Mouse (Mus musculus) adrenal gland, postnatal 36 days (tissue): ENCODE measurements at regions not wholly inside any gene's neighbourhood (a gene's known extent, or its start where the extent isn't known, plus 50 kb on each side); places are given as distances from the start of the nearest gene placed in this dataset.
A peak's percentile ranks its signal among the peaks of the same experiment; 100 is the strongest.

Experiments used
- DNase-seq, 2 experiments: peaks; one replicate each; pipeline ENCODE4 v3.0.0; 2021; ENCODE audit warnings: mixed read lengths in 1 of 2

DNA sequence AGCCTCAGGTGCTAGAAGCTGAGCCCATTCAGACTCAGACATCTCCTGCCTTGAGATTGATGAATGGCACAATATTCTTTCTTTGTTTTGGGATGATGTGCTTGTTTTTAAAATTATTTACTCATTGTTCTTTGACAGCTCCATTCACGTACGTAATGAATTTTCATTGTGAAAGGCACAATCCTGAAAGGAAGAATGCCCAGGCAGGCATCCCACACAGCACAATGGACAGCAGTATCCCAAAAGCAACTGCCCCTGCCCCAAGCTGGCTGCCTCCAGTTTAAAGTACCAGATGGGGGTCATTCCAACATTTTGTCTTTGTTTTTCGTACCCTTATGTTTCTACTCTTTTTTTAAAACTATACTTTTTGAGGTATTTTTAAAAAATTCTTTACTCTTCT is 210.9 kb upstream of the St8sia2 start:
- DNase-seq: no peak

- peak in 1 of 2 experiments; percentile 20 for DNase-seq
Measured at GRCm38 (mm10) chr7:74200661-74201060, 187.2 kb upstream of the St8sia2 start.

DNA sequence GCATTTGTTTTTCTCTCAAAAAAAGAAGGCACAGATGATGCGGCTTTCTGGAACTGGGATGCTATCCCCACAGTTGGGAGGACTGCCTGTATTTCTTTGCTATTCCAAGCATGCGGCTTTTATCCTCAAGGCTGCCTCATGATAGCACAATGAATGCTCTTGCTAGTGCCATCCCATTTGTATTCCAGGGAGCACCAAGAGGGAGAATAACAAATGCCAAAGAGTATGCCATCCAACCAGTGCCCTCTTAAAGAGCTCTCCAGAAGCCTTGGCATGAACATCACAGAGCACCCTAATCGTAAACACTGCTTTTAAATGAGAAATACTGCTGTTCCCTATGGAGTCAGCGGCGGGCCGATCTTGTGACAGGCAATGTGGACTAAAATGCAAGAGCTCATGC is 185.3 kb upstream of the St8sia2 start:
- no peak for DNase-seq

GRCm38 (mm10) chr7:74184661-74185060 is 171.2 kb upstream of the St8sia2 start:
- peak in 1 of 2 experiments; percentile 6 for DNase-seq

- no peak for DNase-seq
Measured at GRCm38 (mm10) chr7:74174206-74174605, 160.7 kb upstream of the St8sia2 start.

DNA sequence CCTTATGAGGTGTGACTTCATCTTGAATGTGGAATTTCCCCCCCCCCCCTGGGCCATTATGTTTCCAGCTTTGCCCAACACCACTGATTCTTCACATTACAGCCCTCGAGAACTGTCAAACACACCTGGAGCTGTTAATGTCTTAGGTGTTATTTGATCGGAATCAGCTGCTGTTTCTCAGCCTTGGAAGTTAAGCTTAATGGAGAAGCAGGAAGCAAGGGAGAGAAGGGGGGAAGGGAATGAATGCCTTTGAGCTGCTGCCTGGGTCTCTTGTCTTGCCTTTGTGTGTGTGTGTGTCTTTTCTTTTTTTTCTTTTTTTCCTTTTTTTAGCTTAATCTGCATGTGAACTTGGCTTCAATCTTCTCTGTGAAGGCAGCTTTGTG is 159.7 kb upstream of the St8sia2 start:
- no peak for DNase-seq

- DNase-seq: no peak
Measured at GRCm38 (mm10) chr7:74172504-74173229, 159.2 kb upstream of the St8sia2 start.

- DNase-seq: no peak
Measured at GRCm38 (mm10) chr7:74151590-74151989, 138.1 kb upstream of the St8sia2 start.

- no peak for DNase-seq
Measured at GRCm38 (mm10) chr7:74143236-74143635, 129.7 kb upstream of the St8sia2 start.

DNA sequence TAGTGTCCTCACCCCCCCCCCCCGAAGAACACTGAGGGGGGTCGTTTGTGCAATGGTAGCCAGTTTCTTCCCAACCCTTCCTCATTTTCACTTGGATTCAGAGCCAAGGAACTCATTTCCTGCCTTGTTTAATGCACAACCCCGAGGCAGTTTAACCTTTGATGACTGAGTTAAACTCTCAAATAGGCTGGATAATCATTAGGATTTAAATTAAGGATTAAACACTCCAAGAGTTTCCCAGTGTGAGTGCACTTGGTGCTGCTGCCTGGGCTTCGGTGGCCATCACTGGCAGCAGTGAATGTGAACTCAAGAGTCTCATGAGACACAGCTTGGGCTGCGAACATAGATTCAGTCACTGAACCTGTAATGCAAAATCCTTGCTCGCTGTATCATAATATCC is 124.7 kb upstream of the St8sia2 start:
- DNase-seq: no peak

GRCm38 (mm10) chr7:74130206-74130836 is 116.8 kb upstream of the St8sia2 start:
- DNase-seq: no peak

GRCm38 (mm10) chr7:74112071-74112470 is 98.6 kb upstream of the St8sia2 start:
- DNase-seq: no peak

DNA sequence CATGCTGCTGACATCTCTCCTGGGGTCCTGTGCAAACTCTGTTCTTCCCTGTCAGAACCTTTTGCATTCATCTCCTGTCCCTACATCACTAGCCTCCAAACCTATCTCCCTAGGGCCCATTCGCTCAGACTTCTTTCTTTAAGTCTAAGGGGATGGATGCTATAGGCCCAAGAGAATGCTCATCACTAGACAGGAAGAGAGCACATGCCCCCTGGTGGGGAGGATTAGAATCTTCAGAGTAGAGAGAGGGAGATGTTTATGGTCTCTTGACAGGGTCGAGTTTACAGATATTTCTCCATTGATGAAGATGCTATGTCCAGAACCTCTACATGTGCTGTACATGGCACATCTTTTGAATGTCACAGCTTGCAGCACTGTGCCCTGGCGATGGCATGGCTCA is 94.9 kb upstream of the St8sia2 start:
- DNase-seq: peak; percentile 2 to 14

- DNase-seq: peak; percentile 38 to 47
Measured at GRCm38 (mm10) chr7:74107176-74107928, 93.9 kb upstream of the St8sia2 start.

DNA sequence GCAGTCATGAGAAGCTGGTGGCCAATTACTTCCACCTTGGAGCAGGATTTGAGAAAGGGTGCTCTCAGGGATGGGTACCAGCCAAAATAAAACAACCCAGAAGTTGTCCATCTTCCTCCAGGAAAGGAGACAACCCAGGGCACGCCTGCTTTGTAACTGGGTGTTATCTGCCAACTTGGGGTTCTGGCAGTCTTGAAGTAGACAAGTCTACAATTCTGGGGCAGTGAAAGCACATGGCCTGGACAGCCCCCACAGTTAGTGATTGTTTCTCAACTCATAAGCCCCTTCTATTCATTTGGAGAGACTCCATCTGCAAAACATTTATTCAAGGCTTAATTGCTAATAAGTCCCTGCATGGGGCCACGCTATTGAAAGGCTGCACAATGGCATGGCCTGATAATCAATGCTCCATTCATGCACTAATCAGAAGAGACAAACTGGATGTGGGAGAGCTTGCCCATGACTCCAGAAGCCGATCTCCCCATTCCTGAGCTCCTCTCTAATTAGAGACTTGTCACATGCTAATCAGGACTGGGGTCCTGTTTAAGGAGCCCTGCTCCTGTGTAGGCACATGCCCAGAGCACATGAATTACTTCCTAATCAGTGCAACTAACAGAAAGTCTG is 78.0 kb upstream of the St8sia2 start:
- no peak for DNase-seq

DNA sequence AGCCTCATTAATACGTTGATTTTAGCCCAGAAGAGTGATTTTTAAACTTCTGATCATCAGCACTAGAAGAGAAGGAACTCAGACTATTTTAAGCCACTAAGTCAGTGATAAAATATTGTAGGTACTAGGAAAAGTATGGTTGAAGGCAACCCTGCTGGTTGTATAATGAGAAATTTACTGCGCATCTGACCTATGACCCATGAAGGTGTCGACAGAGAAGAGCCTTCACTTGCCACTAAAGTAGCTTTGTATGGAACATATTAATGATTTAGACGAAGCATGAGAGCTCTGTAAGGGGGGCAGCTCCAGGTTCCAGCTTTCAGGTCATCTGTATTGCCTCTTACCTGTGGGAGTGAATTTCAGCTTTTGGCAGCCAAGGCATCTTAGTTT is 67.4 kb upstream of the St8sia2 start:
- no peak for DNase-seq

GRCm38 (mm10) chr7:74080079-74080845 is 66.8 kb upstream of the St8sia2 start:
- no peak for DNase-seq

GRCm38 (mm10) chr7:74072632-74073031 is 59.1 kb upstream of the St8sia2 start:
- no peak for DNase-seq

DNA sequence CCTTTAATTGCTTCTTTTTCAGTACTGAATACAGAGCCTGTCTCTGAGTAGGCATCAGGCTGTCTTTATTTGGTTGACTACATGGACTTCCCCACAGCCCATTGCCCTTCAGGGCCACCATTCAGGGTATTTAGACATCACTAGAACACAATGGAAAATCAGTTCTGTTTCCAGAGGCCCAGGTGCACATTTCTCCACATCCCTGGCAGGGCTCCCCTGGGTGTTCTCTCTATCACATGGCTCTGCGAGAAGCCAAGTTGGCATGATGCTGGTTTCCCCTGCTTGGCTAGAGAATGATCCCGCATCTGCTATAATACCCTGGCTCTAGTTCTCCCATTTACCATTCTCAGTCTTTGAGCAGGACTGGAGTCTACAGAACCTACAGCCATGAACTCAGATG is 57.3 kb upstream of the St8sia2 start:
- DNase-seq: no peak

- DNase-seq: no peak
Measured at GRCm38 (mm10) chr7:74065449-74066099, 52.1 kb upstream of the St8sia2 start.
